ENCODE assay signal across 8 mouse cellular contexts in genomic region chr2:25261870-25262269, GRCm38 (mm10). TPM values are rescaled to one million over a fixed set of nuclear protein-coding genes. Genes with fewer than 3 reads are reported as not detected.
DNase-seq lines count a peak whose midpoint lies in the region; ATAC-seq and TF ChIP-seq lines count a peak whose summit lies in the region.

No protein-coding gene starts in this region.

- no peak for TF ChIP-seq POLR2A in bone marrow, adult 2 months (IDR thresholded peaks at IDR 0.05; ENCODE audit: borderline replicate concordance, control insufficient read depth, low read depth, low read length)

- H3K4me1 ChIP-seq in kidney, embryonic 15.5 days: peaks cover 48% of the 10 kb centered on the region
- peaks cover 2% of the 10 kb centered on the region for H3K4me1 ChIP-seq in bone marrow, adult 2 months (ENCODE audit: control insufficient read depth, insufficient read depth, low read length)
- H3K4me1 ChIP-seq in hindbrain, embryonic 13.5 days (replicated peaks): peaks cover 52% of the 10 kb centered on the region
- peaks cover 51% of the 10 kb centered on the region for H3K4me1 ChIP-seq in midbrain, embryonic 16.5 days (ENCODE audit: control insufficient read depth, insufficient read depth, low read length)

- 51% methylated on average over 12 of the region's 12 CpGs for WGBS in kidney, embryonic 15.5 days
- 47% methylated on average over 12 of the region's 12 CpGs for WGBS in bone marrow, adult 2 months
- WGBS in hindbrain, embryonic 13.5 days: 49% methylated on average over 12 of the region's 12 CpGs
- 43% methylated on average over 11 of the region's 12 CpGs for WGBS in midbrain, embryonic 16.5 days

- peak overlapping the region; percentile 76 for H3K4me3 ChIP-seq in kidney, embryonic 15.5 days (replicated peaks)
- H3K4me3 ChIP-seq in bone marrow, adult 2 months (replicated peaks; ENCODE audit: control insufficient read depth, low read depth, low read length): peak overlapping the region; percentile 53
- peak overlapping the region; percentile 79 for H3K4me3 ChIP-seq in hindbrain, embryonic 13.5 days
- peak overlapping the region; percentile 85 for H3K4me3 ChIP-seq in midbrain, embryonic 16.5 days (ENCODE audit: low read depth, low read length)

- ATAC-seq in kidney, embryonic 15.5 days (replicated peaks; ENCODE audit: low FRiP score): peak; percentile 24
- 0 out of 2 replicates have a peak, but pooled peaks have one; percentile 1 for ATAC-seq in hindbrain, embryonic 13.5 days (ENCODE audit: low FRiP score)
- peak; percentile 4 for ATAC-seq in midbrain, embryonic 16.5 days

- peaks cover 11% of the 10 kb centered on the region for H3K27me3 ChIP-seq in kidney, embryonic 15.5 days
- H3K27me3 ChIP-seq in hindbrain, embryonic 13.5 days: peaks cover 18% of the 10 kb centered on the region
- peaks cover 6% of the 10 kb centered on the region for H3K27me3 ChIP-seq in midbrain, embryonic 16.5 days (ENCODE audit: control insufficient read depth, insufficient read depth, low read depth, low read length)

- peak overlapping the region; percentile 35; the same call in 1 of the 2 replicates for H3K9ac ChIP-seq in kidney, embryonic 15.5 days
- H3K9ac ChIP-seq in hindbrain, embryonic 13.5 days: peak overlapping the region; percentile 62
- H3K9ac ChIP-seq in midbrain, embryonic 16.5 days (ENCODE audit: low read depth, low read length): peak overlapping the region; percentile 71

- H3K4me2 ChIP-seq in kidney, embryonic 15.5 days: peak overlapping the region; percentile 97
- H3K4me2 ChIP-seq in hindbrain, embryonic 13.5 days: peak overlapping the region; percentile 99
- peak overlapping the region; percentile 64 for H3K4me2 ChIP-seq in midbrain, embryonic 16.5 days (ENCODE audit: low read length)

- H3K36me3 ChIP-seq in kidney, embryonic 15.5 days: no peaks in the 10 kb centered on the region
- no peaks in the 10 kb centered on the region for H3K36me3 ChIP-seq in hindbrain, embryonic 13.5 days
- no peaks in the 10 kb centered on the region for H3K36me3 ChIP-seq in midbrain, embryonic 16.5 days (ENCODE audit: control insufficient read depth, insufficient read depth, low read length)

- H3K27ac ChIP-seq in kidney, embryonic 15.5 days: peak overlapping the region; percentile 42
- H3K27ac ChIP-seq in bone marrow, adult 2 months (ENCODE audit: control insufficient read depth, insufficient read depth, low read depth, low read length, poor library complexity): peak overlapping the region; percentile 1; the same call in 1 of the 2 replicates
- H3K27ac ChIP-seq in hindbrain, embryonic 13.5 days: peak overlapping the region; percentile 78
- peak overlapping the region; percentile 69 for H3K27ac ChIP-seq in midbrain, embryonic 16.5 days (ENCODE audit: low read length)

- no peak for DNase-seq in kidney, postnatal 25 days
- no peak for DNase-seq in thymus, adult 18-20 months
- DNase-seq in right cerebral cortex, postnatal 4 days: no peak
- no peak for DNase-seq in gastrocnemius, adult 18-20 months (ENCODE audit: low spot score)

- no peak for TF ChIP-seq CTCF in bone marrow, adult 2 months (IDR thresholded peaks at IDR 0.05; ENCODE audit: control insufficient read depth, insufficient read depth, low read length)

- H3K9me3 ChIP-seq in kidney, embryonic 15.5 days (replicated peaks): no peaks in the 10 kb centered on the region
- H3K9me3 ChIP-seq in hindbrain, embryonic 13.5 days: no peaks in the 10 kb centered on the region
- no peaks in the 10 kb centered on the region for H3K9me3 ChIP-seq in midbrain, embryonic 16.5 days (replicated peaks; ENCODE audit: control insufficient read depth, low read length, poor library complexity, severe bottlenecking)

RNA-seq across cellular contexts. Expression of gene Tprn, which starts 0.5 kb away (rescaled TPM):
- polyA plus RNA-seq in kidney, embryonic 15.5 days (2015; fragmentation: Nextera tagmentation; extraction: Ambion mirVana): 9.2 and 11.3 TPM in 2 replicates
- polyA plus RNA-seq in bone marrow, adult 2 months (2011; ENCODE audit: insufficient read depth, insufficient read length, low replicate concordance, missing spikeins): 1.4 and 17.5 TPM in 2 replicates
- 16.2 and 17.6 TPM in 2 replicates for polyA plus RNA-seq in hindbrain, embryonic 13.5 days (2015; fragmentation: Nextera tagmentation; extraction: Ambion mirVana)
- 15.6 and 15.9 TPM in 2 replicates for polyA plus RNA-seq in midbrain, embryonic 16.5 days (2015; fragmentation: Nextera tagmentation; extraction: Ambion mirVana)
- total RNA-seq in gastrocnemius, adult 18-20 months (2021): 1 to 10 TPM; 2.9 to 3.8 TPM

RNA-seq across cellular contexts. Expression of gene Tmem203, which starts 6.6 kb away (rescaled TPM):
- 23.4 and 23.6 TPM in 2 replicates for polyA plus RNA-seq in kidney, embryonic 15.5 days (2015; fragmentation: Nextera tagmentation; extraction: Ambion mirVana)
- 5.0 and 15.6 TPM in 2 replicates for polyA plus RNA-seq in bone marrow, adult 2 months (2011; ENCODE audit: insufficient read depth, insufficient read length, low replicate concordance, missing spikeins)
- polyA plus RNA-seq in hindbrain, embryonic 13.5 days (2015; fragmentation: Nextera tagmentation; extraction: Ambion mirVana): 18.6 and 20.9 TPM in 2 replicates
- 12.4 and 12.7 TPM in 2 replicates for polyA plus RNA-seq in midbrain, embryonic 16.5 days (2015; fragmentation: Nextera tagmentation; extraction: Ambion mirVana)
- 10 to 100 TPM; 12.0 to 12.1 TPM for total RNA-seq in gastrocnemius, adult 18-20 months (2021)

RNA-seq across cellular contexts. Expression of gene Ssna1, which starts 10.4 kb away (rescaled TPM):
- 204 and 207 TPM in 2 replicates for polyA plus RNA-seq in kidney, embryonic 15.5 days (2015; fragmentation: Nextera tagmentation; extraction: Ambion mirVana)
- 48.8 and 65.8 TPM in 2 replicates for polyA plus RNA-seq in bone marrow, adult 2 months (2011; ENCODE audit: insufficient read depth, insufficient read length, low replicate concordance, missing spikeins)
- polyA plus RNA-seq in hindbrain, embryonic 13.5 days (2015; fragmentation: Nextera tagmentation; extraction: Ambion mirVana): 189 and 199 TPM in 2 replicates
- polyA plus RNA-seq in midbrain, embryonic 16.5 days (2015; fragmentation: Nextera tagmentation; extraction: Ambion mirVana): 172 and 175 TPM in 2 replicates
- total RNA-seq in gastrocnemius, adult 18-20 months (2021): 10 to 100 TPM; 27.9 to 30.9 TPM

RNA-seq across cellular contexts. Expression of gene Anapc2, which starts 10.4 kb away (rescaled TPM):
- 123 and 129 TPM in 2 replicates for polyA plus RNA-seq in kidney, embryonic 15.5 days (2015; fragmentation: Nextera tagmentation; extraction: Ambion mirVana)
- 20.1 and 34.3 TPM in 2 replicates for polyA plus RNA-seq in bone marrow, adult 2 months (2011; ENCODE audit: insufficient read depth, insufficient read length, low replicate concordance, missing spikeins)
- 143 TPM in 2 replicates for polyA plus RNA-seq in hindbrain, embryonic 13.5 days (2015; fragmentation: Nextera tagmentation; extraction: Ambion mirVana)
- 141 and 144 TPM in 2 replicates for polyA plus RNA-seq in midbrain, embryonic 16.5 days (2015; fragmentation: Nextera tagmentation; extraction: Ambion mirVana)
- 10 to 100 TPM; 27.6 to 30.4 TPM for total RNA-seq in gastrocnemius, adult 18-20 months (2021)

RNA-seq across cellular contexts. Expression of gene AL732309.1, which starts 15.2 kb away (rescaled TPM):
- 5.3 and 5.4 TPM in 2 replicates for polyA plus RNA-seq in kidney, embryonic 15.5 days (2015; fragmentation: Nextera tagmentation; extraction: Ambion mirVana)
- 9.9 and 22.3 TPM in 2 replicates for polyA plus RNA-seq in bone marrow, adult 2 months (2011; ENCODE audit: insufficient read depth, insufficient read length, low replicate concordance, missing spikeins)
- polyA plus RNA-seq in hindbrain, embryonic 13.5 days (2015; fragmentation: Nextera tagmentation; extraction: Ambion mirVana): 5.1 and 6.2 TPM in 2 replicates
- 4.3 and 4.7 TPM in 2 replicates for polyA plus RNA-seq in midbrain, embryonic 16.5 days (2015; fragmentation: Nextera tagmentation; extraction: Ambion mirVana)
- 1 to 10 TPM; 1.3 to 1.4 TPM for total RNA-seq in gastrocnemius, adult 18-20 months (2021)

Comparison
In these comparisons a context has a peak if more than half of its experiments do, and no peak if none do; other contexts are left out.
1. H3K27ac ChIP-seq: peak in every context shown above with its lines; median percentile 78 in hindbrain, embryonic 13.5 days; 69 in midbrain, embryonic 16.5 days; 42 in kidney, embryonic 15.5 days; 1 in bone marrow, adult 2 months.